Mouse (Mus musculus) heart, adult 2 months (tissue): ENCODE measurements at regions not wholly inside any gene's neighbourhood (a gene's known extent, or its start where the extent isn't known, plus 50 kb on each side); places are given as distances from the start of the nearest gene placed in this dataset.

Experiments
- DNase-seq, 2 experiments: peaks; one replicate each; pipeline ENCODE4 v3.0.0; 2021
- H3K27ac ChIP-seq: fragments of 200-600 bp; 2 replicates; pipeline ENCODE4 v1.8.1; 2022
- H3K27me3 ChIP-seq: fragments of 200-500 bp; 2 replicates; pipeline ENCODE4 v1.6.1; 2012; ENCODE audit warnings: mild to moderate bottlenecking, low read length, inconsistent platforms, mixed read lengths; ENCODE audit not compliant: control insufficient read depth, insufficient read depth
- H3K36me3 ChIP-seq: fragments of 200-500 bp; 2 replicates; pipeline ENCODE4 v1.6.1; 2012; ENCODE audit warnings: low read length, inconsistent platforms; ENCODE audit not compliant: control insufficient read depth, insufficient read depth
- H3K4me1 ChIP-seq: fragments of 200-500 bp; 2 replicates; pipeline ENCODE4 v1.6.1; 2011; ENCODE audit warnings: low read length; ENCODE audit not compliant: control insufficient read depth, insufficient read depth
- H3K4me3 ChIP-seq: fragments of 200-600 bp; 2 replicates; pipeline ENCODE4 v1.8.1; 2022
- H3K79me2 ChIP-seq: fragments of 200-500 bp; replicated peaks from 2 replicates; pipeline ENCODE4 v1.6.1; 2012; ENCODE audit warnings: mild to moderate bottlenecking, inconsistent platforms, low read length, moderate library complexity, mixed read lengths; ENCODE audit not compliant: control insufficient read depth, insufficient read depth
- H3K9ac ChIP-seq: fragments of 200-500 bp; 2 replicates; pipeline ENCODE4 v1.6.1; 2012; ENCODE audit warnings: low read depth, mild to moderate bottlenecking, control low read depth, inconsistent platforms, low read length, mixed read lengths
- CTCF ChIP-seq: fragments of 200-600 bp; IDR thresholded peaks from 2 replicates; pipeline ENCODE4 v1.8.1; 2022; ENCODE audit warnings: antibody characterized with exemption, mild to moderate bottlenecking, moderate library complexity
- EP300 ChIP-seq: fragments of 200-500 bp; IDR thresholded peaks from 2 replicates; pipeline ENCODE4 v1.6.1; 2011; ENCODE audit warnings: low read depth, low read length, control low read depth; ENCODE audit not compliant: insufficient read depth
- POLR2A ChIP-seq: fragments of 200-500 bp; IDR thresholded peaks from 2 replicates; pipeline ENCODE4 v1.6.1; 2011; ENCODE audit warnings: mild to moderate bottlenecking, low read depth, low read length, control low read depth; ENCODE audit not compliant: insufficient read depth
- WGBS: fragments of 180-500 bp; shearing (Covaris S2); methylation state at CpG from one replicate; pipeline ENCODE4 v1.1.7; 2018; 5-methylcytosine and 5-hydroxymethylcytosine counted together
- intact Hi-C: fragments of 180-260 bp; cut with DNase I; formaldehyde crosslinking; loops from one replicate; pipeline ENCODE4 v1.15.1; 2025

DNA sequence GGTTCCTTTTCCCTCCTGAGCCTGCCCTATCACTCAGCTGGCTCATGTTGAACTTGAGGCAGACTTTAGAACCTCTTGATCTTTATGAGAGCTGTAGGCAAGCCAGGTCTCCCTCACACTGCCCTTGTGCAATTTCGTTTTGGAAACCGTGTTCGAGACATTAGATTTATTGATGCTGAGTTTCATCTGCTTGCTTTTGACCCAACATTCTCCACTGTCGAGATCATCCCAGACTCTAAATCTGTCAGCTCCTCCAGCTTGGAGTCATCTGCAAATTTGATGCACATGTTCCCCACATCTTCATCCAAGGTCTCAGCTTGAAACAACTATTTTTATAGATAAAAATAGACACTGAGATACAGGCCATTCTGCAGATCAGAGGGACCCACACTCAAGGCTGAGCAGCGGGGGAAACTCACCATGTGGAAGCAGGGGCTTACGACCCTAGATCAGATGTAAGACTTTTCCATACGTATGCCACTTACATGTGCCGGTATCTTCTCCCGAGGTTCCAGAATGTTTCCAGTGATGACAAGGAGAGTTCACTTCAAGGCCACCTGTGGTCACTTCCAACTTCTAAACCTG is 202.6 kb upstream of the Tle3 start:
- 74% methylated on average over 9 of the region's 9 CpGs for WGBS
- TF ChIP-seq POLR2A (no peak), EP300 (no peak), CTCF (no peak)
- H3K9ac ChIP-seq = no peak overlapping the region
- H3K27me3 ChIP-seq = no peaks in the 10 kb centered on the region
- intact Hi-C loops = no loop called here
- H3K79me2 ChIP-seq = no peaks in the 10 kb centered on the region
- no peaks in the 10 kb centered on the region for H3K36me3 ChIP-seq
- peaks cover 5% of the 10 kb centered on the region for H3K4me1 ChIP-seq
- no peak for DNase-seq
- H3K4me3 ChIP-seq = no peak overlapping the region
- H3K27ac ChIP-seq = no peak overlapping the region

DNA sequence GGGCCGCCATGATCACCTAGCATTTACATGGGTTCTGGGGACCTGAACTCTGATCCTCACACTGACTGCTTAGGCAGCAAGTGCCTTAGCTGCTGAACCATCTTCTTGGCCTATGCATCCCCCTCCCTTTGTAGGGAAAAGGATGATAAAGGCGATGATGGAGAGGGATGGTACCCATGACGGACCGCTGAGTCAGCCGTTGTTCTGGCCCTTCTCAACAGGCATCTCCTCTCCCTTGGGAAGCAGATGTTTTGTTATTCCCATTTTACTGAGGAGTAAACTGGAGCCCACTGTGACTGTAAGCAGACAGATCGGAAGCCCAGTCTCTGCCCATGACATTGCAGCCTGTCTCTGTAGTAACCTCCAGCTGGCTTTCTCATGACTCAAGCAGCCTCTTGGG is 201.2 kb upstream of the Tle3 start:
- intact Hi-C loops = no loop called here

DNA sequence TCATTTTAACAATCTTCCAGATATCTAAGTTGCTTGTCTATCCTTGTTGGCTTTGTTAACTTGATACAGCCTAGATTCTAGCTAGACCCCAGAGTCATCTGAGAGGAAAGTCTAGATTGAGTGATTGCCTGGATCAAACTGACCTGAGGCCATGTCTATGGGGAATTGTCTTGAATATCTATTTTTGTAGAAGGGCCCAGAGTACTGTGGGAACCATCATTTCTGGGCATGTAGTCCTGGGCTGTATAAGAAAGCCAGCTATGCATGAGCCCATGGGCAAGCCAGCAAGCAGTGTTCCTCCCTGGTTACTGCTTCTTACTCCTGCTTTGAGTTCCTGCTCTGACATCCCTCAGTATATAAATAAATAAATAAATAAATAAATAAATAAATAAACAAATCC is 199.7 kb upstream of the Tle3 start:
- DNase-seq = no peak
- no peaks in the 10 kb centered on the region for H3K27me3 ChIP-seq
- H3K79me2 ChIP-seq = no peaks in the 10 kb centered on the region
- no peak overlapping the region for H3K27ac ChIP-seq
- H3K36me3 ChIP-seq = no peaks in the 10 kb centered on the region
- no peak overlapping the region for H3K4me3 ChIP-seq
- TF ChIP-seq EP300 (no peak), CTCF (no peak), POLR2A (no peak)
- intact Hi-C loops = no loop called here
- peaks cover 5% of the 10 kb centered on the region for H3K4me1 ChIP-seq
- H3K9ac ChIP-seq = no peak overlapping the region

More for the DNA sequence above, 201.2 kb upstream of the Tle3 start:
- Histone ChIP-seq H3K9ac (no peak overlapping the region), H3K27me3 (no peaks in the 10 kb centered on the region), H3K36me3 (no peaks in the 10 kb centered on the region), H3K4me3 (no peak overlapping the region), H3K4me1 (peaks cover 5% of the 10 kb centered on the region), H3K27ac (no peak overlapping the region), H3K79me2 (no peaks in the 10 kb centered on the region)
- TF ChIP-seq POLR2A = no peak
- no peak for TF ChIP-seq EP300
- no peak for TF ChIP-seq CTCF
- DNase-seq = no peak
- 92% methylated on average over 6 of the region's 6 CpGs for WGBS

DNA sequence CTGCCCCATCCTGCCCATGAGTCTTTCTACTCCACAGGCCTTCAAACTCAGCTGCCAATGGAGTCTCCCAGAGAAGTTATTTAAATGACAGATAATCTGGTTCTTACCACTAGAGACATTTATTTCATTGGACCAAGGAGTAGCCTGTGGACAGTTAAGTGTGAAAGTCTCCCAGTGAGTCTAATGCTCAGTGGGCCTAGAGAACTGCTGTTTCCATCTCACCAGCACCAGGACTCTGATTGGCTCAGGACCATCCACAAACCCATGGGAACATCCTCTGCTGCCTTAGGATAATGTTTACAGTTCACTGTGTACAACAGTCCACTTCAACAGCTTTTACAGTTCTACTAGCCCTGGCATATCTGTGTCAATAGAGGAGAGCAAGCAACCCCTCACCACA is 198.6 kb upstream of the Tle3 start:
- Histone ChIP-seq H3K9ac (no peak overlapping the region), H3K36me3 (no peaks in the 10 kb centered on the region), H3K4me1 (peaks cover 4% of the 10 kb centered on the region), H3K79me2 (no peaks in the 10 kb centered on the region), H3K27me3 (no peaks in the 10 kb centered on the region), H3K27ac (no peak overlapping the region), H3K4me3 (no peak overlapping the region)
- no peak for TF ChIP-seq EP300
- intact Hi-C loops = no loop called here
- DNase-seq = no peak

DNA sequence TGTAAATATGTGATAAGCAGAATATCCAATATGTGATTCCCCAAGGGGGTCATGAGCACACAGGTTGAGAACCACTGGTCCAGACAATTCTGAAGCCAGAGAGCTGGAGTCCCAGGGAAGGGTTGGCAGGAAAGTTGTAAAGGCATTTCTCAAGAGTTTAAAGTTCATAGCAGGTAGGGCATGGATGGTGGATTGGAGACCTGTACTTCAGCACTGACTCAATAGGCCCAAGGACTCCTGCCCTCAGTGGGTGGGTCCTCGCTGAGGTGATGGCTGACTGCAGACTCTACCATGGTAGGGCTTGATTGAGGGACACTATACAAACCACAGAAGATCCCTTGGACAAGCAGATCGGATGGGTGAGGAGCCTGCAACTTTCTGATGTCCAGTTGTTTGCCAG is 196.8 kb upstream of the Tle3 start:
- no peak overlapping the region for H3K9ac ChIP-seq
- H3K4me3 ChIP-seq = no peak overlapping the region
- intact Hi-C loops = no loop called here
- no peak overlapping the region for H3K27ac ChIP-seq
- H3K36me3 ChIP-seq = no peaks in the 10 kb centered on the region
- no peak for DNase-seq
- H3K27me3 ChIP-seq = no peaks in the 10 kb centered on the region
- H3K4me1 ChIP-seq = peaks cover 4% of the 10 kb centered on the region
- 89% methylated on average over 2 of the region's 2 CpGs for WGBS
- no peaks in the 10 kb centered on the region for H3K79me2 ChIP-seq
- TF ChIP-seq CTCF (no peak), POLR2A (no peak), EP300 (no peak)

DNA sequence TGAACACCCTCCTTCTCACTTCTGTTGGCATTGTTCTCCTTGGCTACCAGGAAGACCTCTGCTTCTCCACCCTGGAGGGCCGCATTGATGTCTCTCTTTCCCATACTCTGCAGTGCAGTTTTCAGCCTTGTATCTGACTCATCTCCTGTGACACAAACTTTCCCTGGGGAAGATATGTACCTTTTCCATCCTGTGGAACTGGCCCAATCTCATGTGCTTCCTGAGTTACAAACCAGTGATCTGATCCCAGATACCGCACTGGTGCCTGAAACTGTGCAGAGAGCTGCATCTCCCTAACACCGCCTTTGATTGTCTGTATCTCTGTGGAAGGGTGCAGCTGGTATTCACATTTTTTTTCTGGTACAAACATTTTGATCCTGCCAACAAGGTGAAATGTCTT is 195.3 kb upstream of the Tle3 start:
- H3K4me1 ChIP-seq = peaks cover 4% of the 10 kb centered on the region
- H3K79me2 ChIP-seq = no peaks in the 10 kb centered on the region
- no peak overlapping the region for H3K9ac ChIP-seq
- DNase-seq = no peak
- H3K27ac ChIP-seq = no peak overlapping the region
- no peaks in the 10 kb centered on the region for H3K27me3 ChIP-seq
- no peaks in the 10 kb centered on the region for H3K36me3 ChIP-seq
- no peak overlapping the region for H3K4me3 ChIP-seq
- intact Hi-C loops = loop anchor here (2.0 kb wide), 1 partner anchor 38 kb away; no protein-coding TSS in a partner anchor
- WGBS = 58% methylated on average over 3 of the region's 3 CpGs
- TF ChIP-seq POLR2A (no peak), EP300 (no peak; the same call in 1 of the 2 replicates), CTCF (no peak)
